Mouse (Mus musculus) thymus, postnatal 0 days (tissue): ENCODE results near the gene Uhrf2. TPM values are rescaled to one million over a fixed set of nuclear protein-coding genes. Genes with fewer than 3 reads are reported as not detected.

ENCODE experiments used
- DNase-seq: peaks from one replicate; pipeline ENCODE4 v3.0.0-alpha.2; 2015; ENCODE audit warnings: low spot score
- polyA plus RNA-seq: library from polyadenylated mRNA; unstranded; fragments of >200 nt; fragmentation: Nextera tagmentation; extraction: Ambion mirVana; gene quantifications from 2 replicates; pipeline ENCODE4 v1.2.1, GENCODE M21; 2015

Uhrf2 gene
- polyA plus RNA-seq, 1 experiment from 2014 or later = 54.4 TPM

DNA sequence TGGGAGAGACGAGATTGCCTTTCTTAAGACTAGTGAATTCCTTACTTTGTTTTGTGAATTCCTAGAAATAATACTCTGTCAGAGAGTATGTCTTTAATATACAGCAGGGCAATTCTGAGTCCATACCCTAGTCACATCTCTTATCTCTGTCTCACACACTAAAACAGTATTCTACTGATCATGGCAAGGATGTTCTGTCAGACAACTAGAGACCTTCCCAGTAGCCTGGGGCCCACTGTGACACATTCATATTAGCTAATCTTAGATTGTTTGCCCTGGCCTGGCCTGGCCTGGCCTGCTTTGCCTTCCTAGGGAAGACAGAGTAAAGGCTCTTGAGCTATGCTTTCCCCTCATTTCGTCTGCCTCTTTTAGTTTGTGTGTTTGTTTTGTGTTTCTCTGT is 20.3 kb downstream of the Uhrf2 start:
- DNase-seq = no peak

- DNase-seq = no peak
These were observed 21.2 kb downstream of the Uhrf2 start for GRCm38 (mm10) chr19:30051479-30051878.

DNA sequence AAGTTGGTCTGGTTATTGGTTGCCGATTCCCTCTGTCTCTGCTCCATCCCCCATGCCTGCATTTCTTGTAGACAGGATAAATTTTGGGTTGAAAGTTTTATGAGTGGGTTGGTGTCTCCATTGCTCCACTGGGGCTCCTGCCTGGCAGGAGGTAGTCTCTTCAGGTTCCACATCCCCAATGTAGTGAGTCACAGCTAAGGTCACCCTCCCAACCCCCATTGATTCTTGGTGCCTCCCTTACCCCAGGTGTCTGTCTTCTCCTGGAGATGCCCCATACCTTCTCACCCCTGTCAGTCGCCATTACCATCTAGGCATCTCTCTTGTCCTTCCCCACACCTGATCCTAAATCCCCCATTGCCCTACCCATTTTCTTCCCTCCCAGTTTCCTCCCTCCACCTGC is 23.9 kb downstream of the Uhrf2 start:
- DNase-seq = no peak

DNA sequence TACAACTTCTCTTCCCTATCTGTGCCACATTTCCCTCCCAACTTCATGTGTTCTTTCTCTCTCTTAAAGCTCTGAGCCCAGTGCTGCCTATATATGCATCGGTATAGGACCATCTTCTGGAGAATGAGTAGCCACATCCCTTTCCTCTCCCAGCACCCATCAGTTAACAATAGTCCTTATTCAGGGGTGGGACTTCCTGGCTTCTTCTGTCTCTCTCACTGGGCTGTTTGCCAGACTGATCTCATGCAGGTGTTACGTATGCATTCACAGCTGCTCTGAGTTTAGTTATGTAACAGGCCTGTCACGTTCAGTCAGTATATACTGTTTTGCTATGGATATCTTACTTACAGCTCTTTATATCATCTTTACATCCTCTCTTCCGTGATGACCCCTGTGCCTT is 35.5 kb downstream of the Uhrf2 start:
- DNase-seq = no peak

DNA sequence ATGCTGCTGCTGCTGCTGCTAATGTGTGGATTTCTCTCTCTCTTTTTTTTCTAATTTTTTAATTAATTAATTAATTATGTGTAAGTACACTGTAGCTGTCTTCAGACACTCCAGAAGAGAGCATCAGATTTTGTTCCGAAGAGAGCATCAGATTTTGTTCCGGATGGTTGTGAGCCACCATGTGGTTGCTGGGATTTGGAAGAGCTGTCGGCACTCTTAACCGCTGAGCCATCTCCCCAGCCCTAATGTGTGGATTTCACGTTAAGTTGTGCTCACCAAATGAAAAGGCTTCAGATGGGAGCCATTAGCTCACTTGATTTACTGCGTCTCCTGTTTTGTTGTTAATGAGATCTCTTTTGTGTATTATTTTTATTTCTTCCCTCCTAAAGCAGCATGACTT is 59.9 kb downstream of the Uhrf2 start:
- no peak for DNase-seq

DNA sequence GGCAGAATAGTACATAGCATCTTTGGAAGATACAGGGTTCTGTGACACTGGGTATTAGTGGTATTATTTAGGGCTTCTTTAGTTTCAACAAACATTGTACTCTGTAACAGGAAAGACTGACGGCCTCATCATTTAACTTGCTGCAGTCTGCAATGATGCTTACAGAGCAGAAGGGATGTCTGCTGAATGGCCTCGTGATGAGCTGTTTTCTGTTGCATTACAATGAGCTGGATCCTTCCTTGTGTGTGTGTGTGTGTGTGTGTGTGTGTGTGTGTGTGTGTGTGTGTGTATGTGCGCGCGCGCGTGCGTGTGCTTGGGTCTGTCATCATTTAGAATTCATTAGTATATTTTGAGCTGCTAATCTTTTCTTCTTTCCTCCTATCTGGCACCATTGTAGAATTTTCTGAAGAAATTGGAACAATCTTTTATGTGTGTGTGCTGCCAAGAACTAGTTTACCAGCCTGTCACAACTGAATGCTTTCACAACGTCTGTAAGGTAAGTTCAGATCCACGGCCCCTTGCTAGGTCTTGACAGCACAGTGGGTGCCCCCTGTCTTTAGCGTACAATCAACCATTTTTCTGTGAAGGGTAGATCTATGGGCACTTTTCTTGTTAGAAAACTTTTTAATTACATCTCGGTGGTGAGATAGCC is 61.5 kb downstream of the Uhrf2 start:
- no peak for DNase-seq

GRCm38 (mm10) chr19:30096186-30096585 is 65.9 kb downstream of the Uhrf2 start:
- no peak for DNase-seq

GRCm38 (mm10) chr19:30097039-30097438 is 66.7 kb downstream of the Uhrf2 start:
- DNase-seq = no peak

DNA sequence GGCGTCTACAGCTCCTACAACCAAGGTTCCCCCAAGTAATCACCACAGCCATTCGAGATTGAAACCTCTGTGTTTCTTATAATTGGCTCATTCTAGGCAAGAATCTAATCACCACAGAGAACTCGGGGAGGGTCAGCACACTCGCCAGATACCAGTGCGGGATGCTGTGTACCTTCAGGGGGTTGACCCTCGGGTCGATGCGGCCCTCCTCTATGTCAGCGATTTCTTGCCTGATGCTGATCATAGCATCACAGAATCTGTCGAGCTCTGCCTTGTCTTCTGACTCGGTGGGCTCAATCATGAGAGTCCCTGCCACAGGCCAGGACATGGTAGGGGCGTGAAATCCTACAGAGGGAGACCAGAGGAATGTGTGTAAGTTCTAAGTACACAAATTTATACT is 70.3 kb downstream of the Uhrf2 start:
- DNase-seq = no peak

DNA sequence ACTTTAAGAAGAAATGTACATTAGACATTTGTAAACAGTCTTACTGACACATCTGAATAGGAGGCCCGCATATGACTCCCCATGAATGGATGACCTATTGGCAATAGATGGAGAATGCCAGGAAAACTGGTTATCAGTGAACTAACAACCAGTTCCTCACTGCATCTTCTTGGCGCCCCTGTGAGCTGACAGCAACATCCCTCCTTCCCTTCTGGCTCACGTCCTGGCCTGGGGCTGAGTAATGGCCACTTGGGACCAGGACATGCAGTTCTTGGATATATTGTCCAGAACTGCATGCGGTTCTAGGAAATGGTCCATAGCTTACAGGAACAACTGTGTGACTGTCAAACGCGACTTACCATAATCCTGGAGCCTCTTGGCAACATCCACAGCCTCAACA is 72.3 kb downstream of the Uhrf2 start:
- DNase-seq = no peak

DNA sequence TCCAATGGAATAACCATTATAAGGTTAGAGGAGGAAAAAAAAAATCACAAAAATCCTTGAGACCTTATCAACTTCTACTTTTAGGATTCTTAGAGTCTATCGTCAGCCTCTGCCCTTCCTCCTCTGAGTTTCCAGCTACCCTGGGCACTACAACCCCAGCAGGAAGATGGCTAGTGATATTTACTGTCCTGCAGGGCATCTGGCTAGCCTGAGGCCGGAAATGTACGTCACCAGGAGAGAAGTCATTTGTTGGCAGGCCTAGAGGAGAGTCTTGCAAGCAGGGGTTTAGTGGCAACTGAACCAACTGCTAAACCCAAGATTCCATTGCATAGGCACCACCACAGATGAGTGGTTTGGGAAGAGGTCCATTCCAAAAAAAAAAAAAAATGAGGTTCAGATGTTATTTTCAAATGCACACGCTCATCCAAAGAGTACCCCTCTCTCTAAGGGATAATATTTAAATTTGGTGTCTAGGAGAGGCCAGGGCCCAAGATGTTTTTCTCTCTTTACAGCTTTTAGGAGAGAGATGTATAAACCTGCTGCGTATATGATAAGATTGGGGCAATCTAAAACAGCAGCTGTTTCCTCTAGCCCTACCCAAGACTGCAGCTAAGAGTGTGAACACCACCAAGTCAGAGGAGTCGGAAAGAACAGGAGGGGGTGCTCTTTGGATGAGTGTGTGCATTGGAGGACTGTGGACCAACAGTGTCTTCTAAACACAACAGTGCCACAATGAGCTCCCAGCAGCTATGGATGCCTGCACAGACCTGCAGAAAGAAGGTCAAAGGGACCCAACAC is 74.9 kb downstream of the Uhrf2 start:
- DNase-seq = no peak

GRCm38 (mm10) chr19:30107221-30107845 is 77.0 kb downstream of the Uhrf2 start:
- no peak for DNase-seq

GRCm38 (mm10) chr19:30108616-30109015 is 78.3 kb downstream of the Uhrf2 start:
- DNase-seq = no peak

DNA sequence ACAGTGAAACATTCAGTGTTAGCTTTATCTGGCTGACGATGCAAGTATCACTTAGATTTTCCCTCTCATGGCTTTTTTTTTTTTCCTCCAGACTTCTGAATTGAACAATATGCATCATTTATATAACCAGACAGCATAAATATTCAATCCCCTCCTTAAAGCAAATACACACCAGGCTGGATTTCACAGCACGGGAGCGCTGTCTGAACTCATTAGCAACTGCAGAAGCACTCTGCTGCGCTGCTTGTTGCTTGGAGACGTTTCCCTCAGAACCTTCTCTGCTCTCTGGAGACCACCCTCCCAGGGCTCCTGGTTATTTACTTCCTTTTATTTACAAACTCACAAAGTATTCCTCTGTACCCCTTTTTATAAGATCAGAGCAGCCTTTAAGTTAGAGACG is 78.8 kb downstream of the Uhrf2 start:
- DNase-seq = no peak

DNA sequence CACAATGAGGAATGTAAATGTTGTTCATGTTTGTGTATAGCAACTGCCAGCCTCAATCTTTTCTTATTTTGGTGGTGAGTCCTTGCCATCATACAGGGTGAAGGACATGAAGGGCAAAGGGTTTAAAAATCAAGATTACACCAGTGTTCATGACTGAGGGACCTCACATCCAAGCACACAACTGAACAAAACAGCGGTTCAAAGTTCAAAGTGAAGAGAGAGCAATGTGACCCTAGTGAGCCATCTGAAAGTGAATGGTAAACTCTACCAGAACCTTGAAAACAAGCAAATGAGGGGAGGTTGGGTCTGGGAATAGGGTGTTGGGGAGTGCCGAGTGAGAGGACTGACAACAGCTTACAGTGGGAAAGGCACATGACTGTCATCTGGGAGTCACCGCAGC is 81.1 kb downstream of the Uhrf2 start:
- no peak for DNase-seq

GRCm38 (mm10) chr19:30112961-30113688 is 82.8 kb downstream of the Uhrf2 start:
- no peak for DNase-seq

GRCm38 (mm10) chr19:30114919-30115441 is 84.7 kb downstream of the Uhrf2 start:
- DNase-seq = no peak

DNA sequence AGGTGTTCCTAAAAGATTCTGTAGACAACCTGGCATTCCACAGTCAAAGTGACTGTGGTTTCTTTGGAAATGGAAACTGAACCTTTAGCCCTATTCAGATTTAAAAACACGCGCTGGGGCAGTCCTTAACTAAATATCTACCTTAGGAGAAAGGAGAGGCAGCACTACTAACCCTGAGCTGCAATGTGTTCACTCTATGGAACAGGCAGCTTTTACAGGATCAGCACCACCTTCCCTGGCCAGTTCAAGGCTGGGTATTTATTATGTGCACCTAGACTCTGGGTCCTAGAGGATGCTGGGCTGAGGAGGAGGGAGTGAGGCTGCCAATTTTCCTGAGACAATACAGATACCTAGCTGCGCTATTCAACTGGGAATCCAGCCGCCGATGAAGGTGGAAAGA is 85.3 kb downstream of the Uhrf2 start:
- no peak for DNase-seq

DNA sequence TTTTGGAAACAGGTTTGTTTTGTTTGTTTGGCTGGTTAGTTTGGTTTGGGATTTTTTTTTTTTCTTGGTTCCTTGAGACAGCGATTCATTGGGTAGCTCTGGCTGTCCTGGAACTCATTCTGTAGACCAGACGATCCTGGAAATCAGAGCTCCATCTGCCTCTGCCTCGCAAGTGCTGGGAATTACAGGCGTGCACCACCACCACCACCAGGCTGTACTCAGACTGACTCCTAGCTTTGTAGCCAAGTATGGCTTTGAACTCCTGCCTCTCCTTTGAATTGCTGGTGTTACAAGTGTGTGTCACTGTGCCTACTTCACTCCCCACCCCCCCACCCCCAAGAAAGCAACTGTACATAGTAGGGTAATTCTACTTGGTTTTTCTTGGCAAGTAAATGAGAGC is 86.9 kb downstream of the Uhrf2 start:
- no peak for DNase-seq

- DNase-seq = no peak
These were observed 87.5 kb downstream of the Uhrf2 start for GRCm38 (mm10) chr19:30117775-30118174.
